Mouse (Mus musculus) liver, adult 2 months (tissue): ENCODE results near the gene Ppargc1a. TPM values are rescaled to one million over a fixed set of nuclear protein-coding genes. Genes with fewer than 3 reads are reported as not detected.

ENCODE experiments used
- DNase-seq: peaks from one replicate; pipeline ENCODE4 v3.0.0-alpha.2; 2011; ENCODE audit warnings: low read depth, low spot score; ENCODE audit errors: extremely low read depth
- H3K27ac ChIP-seq: fragments of 200-500 bp; replicated peaks from 2 replicates; pipeline ENCODE4 v1.5.1; 2012; ENCODE audit warnings: low read depth, mild to moderate bottlenecking, control low read depth, inconsistent platforms, low read length; ENCODE audit not compliant: insufficient read depth
- H3K27me3 ChIP-seq: fragments of 200-500 bp; 2 replicates; pipeline ENCODE4 v1.6.1; 2012; ENCODE audit warnings: mild to moderate bottlenecking, moderate library complexity, low read length, inconsistent platforms; ENCODE audit not compliant: control insufficient read depth, insufficient read depth
- H3K36me3 ChIP-seq: fragments of 200-500 bp; 2 replicates; pipeline ENCODE4 v1.6.1; 2012; ENCODE audit warnings: low read length, inconsistent platforms; ENCODE audit not compliant: control insufficient read depth, insufficient read depth
- H3K4me1 ChIP-seq: fragments of 200-500 bp; 2 replicates; pipeline ENCODE4 v1.6.1; 2011; ENCODE audit warnings: low read length; ENCODE audit not compliant: control insufficient read depth, insufficient read depth
- H3K4me3 ChIP-seq: fragments of 200-500 bp; 2 replicates; pipeline ENCODE4 v1.5.1; 2011; ENCODE audit warnings: low read depth, mild to moderate bottlenecking, control low read depth, low read length, moderate library complexity; ENCODE audit not compliant: insufficient read depth
- H3K79me2 ChIP-seq: fragments of 200-500 bp; 2 replicates; pipeline ENCODE4 v1.6.1; 2012; ENCODE audit warnings: inconsistent platforms, mild to moderate bottlenecking, low read length, moderate library complexity; ENCODE audit not compliant: control insufficient read depth, insufficient read depth
- H3K9ac ChIP-seq: fragments of 200-500 bp; 2 replicates; pipeline ENCODE4 v1.6.1; 2012; ENCODE audit warnings: low read depth, mild to moderate bottlenecking, control low read depth, inconsistent platforms, low read length
- CTCF ChIP-seq: fragments of 200-500 bp; IDR thresholded peaks from 2 replicates; pipeline ENCODE4 v1.5.1; 2011; ENCODE audit warnings: low read depth, low read length, control low read depth
- POLR2A ChIP-seq: fragments of 200-500 bp; IDR thresholded peaks from 2 replicates; pipeline ENCODE4 v1.6.1; 2011; ENCODE audit warnings: low read length, control low read depth; ENCODE audit not compliant: insufficient read depth; ENCODE audit errors: extremely low read depth
- WGBS: fragments of 180-500 bp; shearing (Covaris S2); methylation state at CpG from one replicate; pipeline ENCODE4 v1.1.7; 2018; 5-methylcytosine and 5-hydroxymethylcytosine counted together
- polyA plus RNA-seq: library from polyadenylated mRNA; depleted of rRNA; stranded (reverse); fragments of >200 nt; gene quantifications from 2 replicates; pipeline ENCODE4 v1.2.3, GENCODE M21; 2012
- total RNA-seq: library from RNA; depleted of rRNA; stranded (reverse); fragments of >200 nt; gene quantifications from 2 replicates; pipeline ENCODE4 v1.2.3, GENCODE M21; 2014

The Ppargc1a gene
- total and polyA plus RNA-seq, 2 experiments: 1.6 to 5.4 TPM

DNA sequence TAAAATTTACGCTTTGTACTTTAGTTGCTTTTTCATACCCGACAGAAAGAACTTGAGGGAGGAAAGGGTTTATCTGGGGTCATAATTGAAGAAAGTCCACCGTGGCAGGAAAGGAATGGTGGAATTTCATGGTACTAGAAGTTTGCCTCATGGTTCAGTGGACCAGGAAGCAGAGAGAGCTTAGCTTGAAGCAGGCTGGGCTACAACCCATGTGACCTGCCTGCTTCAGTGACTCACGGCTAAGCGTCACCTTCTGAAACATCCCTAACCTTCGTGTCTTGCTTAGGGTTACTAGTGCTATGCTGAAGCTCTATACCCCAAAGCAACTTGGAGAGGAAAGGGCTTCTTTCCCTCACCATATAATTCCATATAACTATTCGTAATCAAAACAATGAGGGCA, 151.1 kb downstream of the Ppargc1a start:
- DNase-seq: no peak
- no peak overlapping the region for H3K4me3 ChIP-seq
- no peak for TF ChIP-seq CTCF
- no peak for TF ChIP-seq POLR2A
- H3K79me2 ChIP-seq: no peaks in the 10 kb centered on the region
- H3K27me3 ChIP-seq: no peaks in the 10 kb centered on the region
- H3K27ac ChIP-seq: no peak overlapping the region
- H3K4me1 ChIP-seq: no peaks in the 10 kb centered on the region
- H3K9ac ChIP-seq: no peak overlapping the region
- WGBS: 87% methylated on average over 7 of the region's 7 CpGs
- H3K36me3 ChIP-seq: no peaks in the 10 kb centered on the region

DNA sequence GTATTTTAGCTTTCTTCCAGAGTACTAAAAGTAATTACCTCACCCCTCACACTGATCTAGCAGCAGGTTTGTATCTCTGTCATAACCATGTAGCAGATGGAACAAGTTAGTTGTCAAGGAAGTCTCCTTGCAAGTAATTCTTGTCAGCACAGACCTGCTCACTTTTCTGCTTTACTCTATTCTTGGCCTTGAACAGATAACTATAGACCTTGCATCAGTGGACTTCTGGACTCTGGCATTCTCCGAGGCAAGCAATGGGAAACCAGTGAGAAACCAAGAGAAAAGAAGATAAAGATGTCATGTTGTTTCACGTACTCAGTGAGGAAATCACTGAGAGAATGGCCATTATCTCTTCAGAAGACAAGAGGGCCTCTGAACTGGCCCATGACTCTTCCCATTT, 152.1 kb downstream of the Ppargc1a start:
- WGBS: 77% methylated on average over 2 of the region's 2 CpGs
- Histone ChIP-seq H3K79me2 (no peaks in the 10 kb centered on the region), H3K9ac (no peak overlapping the region), H3K27me3 (no peaks in the 10 kb centered on the region), H3K27ac (no peak overlapping the region), H3K4me1 (no peaks in the 10 kb centered on the region), H3K36me3 (no peaks in the 10 kb centered on the region), H3K4me3 (no peak overlapping the region)
- no peak for DNase-seq
- TF ChIP-seq CTCF (no peak), POLR2A (no peak)

DNA sequence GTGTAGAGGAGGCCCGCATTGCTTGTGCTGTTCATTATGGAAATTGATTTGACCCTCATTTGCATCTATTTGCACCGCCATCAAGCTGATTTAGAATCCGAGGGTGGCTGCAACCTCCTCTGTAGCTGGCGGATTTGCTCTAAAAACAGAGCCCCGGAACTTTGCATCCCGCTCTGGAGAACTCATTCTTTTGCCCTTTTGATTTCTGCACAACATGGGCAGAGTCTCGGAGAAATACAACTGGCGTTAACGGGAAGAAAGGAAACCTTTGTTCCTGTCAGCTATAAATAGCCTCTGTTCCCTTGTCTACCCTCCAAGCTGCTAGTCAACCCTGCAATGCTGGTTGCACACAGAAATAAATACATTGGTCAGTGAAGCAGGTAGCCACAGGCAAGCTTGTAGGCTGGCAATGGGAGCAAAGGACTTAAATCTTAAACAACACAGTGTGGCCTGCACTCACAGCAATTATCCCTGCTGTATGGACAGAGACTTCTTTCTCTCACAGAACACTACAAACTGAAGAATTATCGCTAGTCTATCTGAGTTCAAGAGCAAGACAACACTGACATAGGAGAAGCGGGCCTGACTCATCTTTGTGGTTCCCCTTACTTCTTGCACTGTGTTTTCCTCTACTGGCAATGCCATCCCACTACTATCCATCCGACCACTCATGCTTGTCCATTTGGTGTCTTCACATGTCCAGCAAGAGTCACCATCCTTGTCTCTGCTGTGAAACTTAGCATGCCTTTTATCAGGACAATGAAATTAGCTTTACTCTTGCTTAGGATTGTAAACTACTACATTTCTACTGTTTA, 155.0 kb downstream of the Ppargc1a start:
- TF ChIP-seq POLR2A (no peak), CTCF (no peak)
- H3K27ac ChIP-seq: no peak overlapping the region

DNA sequence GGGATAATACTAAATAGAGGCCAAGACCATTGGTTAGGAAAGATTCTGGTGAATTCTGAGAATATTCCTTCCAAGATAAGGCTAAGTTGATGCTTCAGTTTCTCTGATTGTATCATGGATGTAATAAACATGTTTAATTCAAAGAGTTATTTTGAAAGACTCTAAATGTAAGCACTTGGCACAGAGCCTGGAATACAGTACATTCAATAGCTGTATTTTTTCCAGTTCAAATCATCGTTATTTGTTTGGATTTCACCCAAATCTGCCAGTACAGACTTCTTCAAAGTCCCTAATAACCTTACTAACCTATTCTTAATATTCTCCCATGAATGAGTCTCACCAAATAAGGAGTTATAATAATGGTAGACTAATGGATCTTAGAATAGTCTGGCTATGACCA, 157.5 kb downstream of the Ppargc1a start:
- Histone ChIP-seq H3K27ac (no peak overlapping the region), H3K36me3 (no peaks in the 10 kb centered on the region), H3K4me3 (no peak overlapping the region), H3K4me1 (no peaks in the 10 kb centered on the region), H3K27me3 (no peaks in the 10 kb centered on the region), H3K9ac (no peak overlapping the region), H3K79me2 (no peaks in the 10 kb centered on the region)
- TF ChIP-seq CTCF (no peak), POLR2A (no peak)
- WGBS: 50% methylated on average over 1 of the region's 1 CpGs
- no peak for DNase-seq

More for the DNA sequence above, 155.0 kb downstream of the Ppargc1a start:
- Histone ChIP-seq H3K79me2 (no peaks in the 10 kb centered on the region), H3K36me3 (no peaks in the 10 kb centered on the region), H3K4me3 (no peak overlapping the region), H3K27me3 (no peaks in the 10 kb centered on the region), H3K4me1 (no peaks in the 10 kb centered on the region), H3K9ac (no peak overlapping the region)
- 76% methylated on average over 12 of the region's 12 CpGs for WGBS
- no peak for DNase-seq

DNA sequence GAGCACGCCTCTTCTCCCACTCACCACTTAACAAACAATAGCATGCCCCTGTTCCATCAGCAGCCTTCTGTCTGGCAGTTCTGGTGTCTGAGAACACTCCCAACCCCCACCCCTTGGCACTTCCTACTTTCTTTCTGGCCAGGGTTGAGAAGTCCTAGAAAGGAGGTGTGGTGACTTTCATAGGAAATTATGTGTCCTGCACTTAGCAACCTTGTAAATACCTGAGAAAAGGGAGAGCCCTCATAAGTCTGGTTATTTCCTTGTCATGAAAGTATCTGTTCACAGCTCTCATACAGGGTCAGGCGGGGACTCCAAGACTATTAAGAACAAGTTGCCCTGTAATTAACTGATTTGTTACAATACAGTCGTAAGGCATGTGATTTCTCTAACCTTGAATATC, 161.1 kb downstream of the Ppargc1a start:
- no peak for TF ChIP-seq POLR2A
- no peak for TF ChIP-seq CTCF
- 76% methylated on average over 3 of the region's 3 CpGs for WGBS
- Histone ChIP-seq H3K27ac (no peak overlapping the region), H3K4me1 (no peaks in the 10 kb centered on the region), H3K79me2 (no peaks in the 10 kb centered on the region), H3K36me3 (no peaks in the 10 kb centered on the region), H3K9ac (no peak overlapping the region), H3K27me3 (no peaks in the 10 kb centered on the region), H3K4me3 (no peak overlapping the region)
- no peak for DNase-seq
